Mouse (Mus musculus) neural tube, embryonic 14.5 days (tissue): Measurements from ENCODE around the gene Gm17545. TPM values are rescaled to one million over a fixed set of nuclear protein-coding genes. Genes with fewer than 3 reads are reported as not detected.

ENCODE experiments used
- ATAC-seq: fragments of 200-750 bp; cut with Nextera tagmentation; 2 replicates; pipeline ENCODE4 v1.8.0; 2017; ENCODE audit warnings: low read depth, mild to moderate bottlenecking, moderate TSS enrichment, moderate library complexity
- H3K27ac ChIP-seq: fragments of 300-500 bp; sonication (generic); 2 replicates; pipeline ENCODE4 v1.5.1; 2014; ENCODE audit warnings: low read depth, mild to moderate bottlenecking, control low read depth, low read length, moderate library complexity, mixed read lengths
- H3K27me3 ChIP-seq: fragments of 300-500 bp; sonication (generic); 2 replicates; pipeline ENCODE4 v1.6.1; 2014; ENCODE audit warnings: low read length; ENCODE audit not compliant: control insufficient read depth, insufficient read depth
- H3K36me3 ChIP-seq: fragments of 300-500 bp; sonication (generic); 2 replicates; pipeline ENCODE4 v1.6.1; 2014; ENCODE audit warnings: low read length, mixed read lengths; ENCODE audit not compliant: control insufficient read depth, insufficient read depth
- H3K4me1 ChIP-seq: fragments of 300-500 bp; sonication (generic); 2 replicates; pipeline ENCODE4 v1.6.1; 2014; ENCODE audit warnings: low read length; ENCODE audit not compliant: control insufficient read depth, insufficient read depth
- H3K4me2 ChIP-seq: fragments of 300-500 bp; sonication (generic); 2 replicates; pipeline ENCODE4 v1.6.1; 2014; ENCODE audit warnings: mild to moderate bottlenecking, low read depth, low read length, control low read depth
- H3K4me3 ChIP-seq: fragments of 300-500 bp; sonication (generic); 2 replicates; pipeline ENCODE4 v1.5.1; 2014; ENCODE audit warnings: low read depth, low read length, control low read depth, mixed read lengths
- H3K9ac ChIP-seq: fragments of 300-500 bp; sonication (generic); replicated peaks from 2 replicates; pipeline ENCODE4 v1.6.1; 2014; ENCODE audit warnings: low read depth, mild to moderate bottlenecking, control low read depth, low read length, mixed read lengths
- H3K9me3 ChIP-seq: fragments of 300-500 bp; sonication (generic); 2 replicates; pipeline ENCODE4 v1.6.1; 2016; ENCODE audit warnings: low read length; ENCODE audit not compliant: control insufficient read depth
- WGBS: fragments of 180-500 bp; shearing (Covaris S2); extraction: QIAGEN DNeasy Blood & Tissue Kit; methylation state at CpG from one replicate; pipeline ENCODE4 v1.1.7; 2014; 5-methylcytosine and 5-hydroxymethylcytosine counted together
- polyA plus RNA-seq: library from polyadenylated mRNA; unstranded; fragments of >200 nt; fragmentation: Nextera tagmentation; extraction: Ambion mirVana; gene quantifications from 2 replicates; pipeline ENCODE4 v1.2.1, GENCODE M21; 2014

Gene Gm17545
- polyA plus RNA-seq, 1 experiment from 2014 or later, result not detected

DNA sequence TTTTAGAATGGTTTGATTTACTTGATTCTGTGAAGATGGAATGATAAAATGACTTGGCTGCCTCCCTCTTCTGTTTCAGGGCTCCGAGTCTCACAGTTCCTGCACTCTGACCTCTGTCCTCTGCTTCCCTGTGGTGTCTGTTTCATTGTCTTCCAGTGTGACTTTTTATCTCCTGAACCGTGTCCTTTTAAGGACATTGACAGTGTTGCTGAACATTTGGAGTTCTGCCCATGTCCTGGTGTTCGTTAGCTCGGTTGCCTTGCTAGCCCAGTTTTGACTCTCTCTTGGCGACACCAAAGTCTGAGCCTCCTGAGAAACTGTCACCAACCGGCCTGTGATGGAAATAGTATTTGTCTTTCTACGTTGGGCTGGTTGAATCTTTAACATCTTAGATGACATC lies 33.6 kb upstream of the Gm17545 start:
- WGBS, result 32% methylated on average over 7 of the region's 7 CpGs
- H3K27me3 ChIP-seq, result no peaks in the 10 kb centered on the region
- no peak overlapping the region for H3K27ac ChIP-seq
- H3K9me3 ChIP-seq, result no peaks in the 10 kb centered on the region
- no peak for ATAC-seq
- H3K4me3 ChIP-seq, result no peak overlapping the region
- no peaks in the 10 kb centered on the region for H3K36me3 ChIP-seq
- H3K4me2 ChIP-seq, result no peak overlapping the region
- no peaks in the 10 kb centered on the region for H3K4me1 ChIP-seq
- no peak overlapping the region for H3K9ac ChIP-seq

DNA sequence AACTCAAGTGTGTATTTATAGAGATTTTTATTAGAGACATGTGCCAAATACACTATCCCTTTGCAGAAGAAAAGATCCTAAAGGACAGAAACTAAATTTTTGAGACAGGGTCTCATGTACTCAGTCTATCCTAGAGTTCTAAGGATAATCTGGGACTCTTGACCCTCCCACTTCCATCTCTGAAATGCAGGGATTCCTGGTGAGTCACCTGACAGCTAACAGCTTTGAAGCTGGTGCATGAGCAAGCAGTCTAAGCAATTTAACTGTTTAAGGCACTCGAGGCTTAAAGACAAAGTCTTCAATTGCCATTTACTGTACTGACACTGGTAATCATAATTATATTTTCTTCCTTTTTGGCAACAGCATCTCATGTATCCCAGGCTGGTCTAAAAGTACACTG lies 31.5 kb upstream of the Gm17545 start:
- Histone ChIP-seq H3K4me1 (no peaks in the 10 kb centered on the region), H3K36me3 (no peaks in the 10 kb centered on the region), H3K4me2 (no peak overlapping the region), H3K27ac (no peak overlapping the region), H3K9me3 (no peaks in the 10 kb centered on the region), H3K4me3 (no peak overlapping the region), H3K27me3 (no peaks in the 10 kb centered on the region), H3K9ac (no peak overlapping the region)
- 71% methylated on average over 1 of the region's 1 CpGs for WGBS
- ATAC-seq, result no peak

DNA sequence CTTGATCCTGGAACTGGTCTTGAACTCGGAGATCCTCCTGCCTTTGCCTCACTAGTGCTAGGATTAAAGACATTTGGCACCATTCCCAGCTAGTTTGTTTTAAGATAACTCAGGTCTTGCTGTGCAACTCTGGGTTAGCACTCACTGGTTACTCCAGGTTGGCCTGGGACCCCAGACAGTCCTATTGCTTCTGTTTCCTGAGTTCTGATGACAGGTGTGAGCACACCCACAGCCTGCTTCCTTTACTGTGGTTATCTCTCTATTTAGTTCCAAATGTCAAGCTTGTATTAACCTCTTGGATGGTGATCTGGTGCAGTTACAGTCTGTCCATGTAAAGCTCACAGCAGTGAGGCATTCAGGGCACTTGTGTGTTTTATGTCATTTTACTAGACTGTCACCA lies 30.6 kb upstream of the Gm17545 start:
- ATAC-seq, result no peak
- no peaks in the 10 kb centered on the region for H3K4me1 ChIP-seq
- no peak overlapping the region for H3K4me3 ChIP-seq
- no peaks in the 10 kb centered on the region for H3K27me3 ChIP-seq
- H3K9me3 ChIP-seq, result no peaks in the 10 kb centered on the region
- no peak overlapping the region for H3K4me2 ChIP-seq
- 83% methylated on average over 1 of the region's 1 CpGs for WGBS
- no peak overlapping the region for H3K27ac ChIP-seq
- no peak overlapping the region for H3K9ac ChIP-seq
- H3K36me3 ChIP-seq, result no peaks in the 10 kb centered on the region

DNA sequence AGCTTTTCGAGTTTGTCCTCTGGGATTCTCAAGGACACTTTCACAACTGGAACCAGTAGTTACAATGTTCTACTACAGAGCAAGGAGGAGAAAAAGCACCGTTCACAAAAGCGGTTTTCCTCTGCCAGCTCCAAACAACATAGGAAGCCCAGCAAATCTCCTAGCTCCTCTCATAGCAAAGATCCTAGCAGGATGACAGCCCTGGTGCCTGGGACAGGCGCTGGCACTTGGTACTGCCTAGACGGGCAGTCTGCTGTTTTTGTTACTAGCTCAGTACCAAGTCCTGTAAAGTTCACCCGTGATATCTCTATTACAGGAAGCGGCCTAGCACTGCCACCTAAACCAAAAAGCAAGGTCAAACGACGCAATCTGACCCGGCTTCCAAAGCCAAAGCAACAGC lies 29.9 kb upstream of the Gm17545 start:
- H3K36me3 ChIP-seq, result no peaks in the 10 kb centered on the region
- no peak overlapping the region for H3K4me2 ChIP-seq
- ATAC-seq, result no peak
- H3K9me3 ChIP-seq, result no peaks in the 10 kb centered on the region
- no peak overlapping the region for H3K27ac ChIP-seq
- H3K4me3 ChIP-seq, result no peak overlapping the region
- 81% methylated on average over 10 of the region's 10 CpGs for WGBS
- no peaks in the 10 kb centered on the region for H3K27me3 ChIP-seq
- no peak overlapping the region for H3K9ac ChIP-seq
- no peaks in the 10 kb centered on the region for H3K4me1 ChIP-seq

GRCm38 (mm10) chr9:22424719-22425118 lies 29.4 kb upstream of the Gm17545 start:
- H3K4me3 ChIP-seq, result no peak overlapping the region
- H3K9ac ChIP-seq, result no peak overlapping the region
- 94% methylated on average over 4 of the region's 4 CpGs for WGBS
- H3K9me3 ChIP-seq, result no peaks in the 10 kb centered on the region
- no peak for ATAC-seq
- no peaks in the 10 kb centered on the region for H3K4me1 ChIP-seq
- no peaks in the 10 kb centered on the region for H3K27me3 ChIP-seq
- H3K36me3 ChIP-seq, result no peaks in the 10 kb centered on the region
- H3K4me2 ChIP-seq, result no peak overlapping the region
- no peak overlapping the region for H3K27ac ChIP-seq

- no peak overlapping the region for H3K4me2 ChIP-seq
- no peaks in the 10 kb centered on the region for H3K27me3 ChIP-seq
- ATAC-seq, result no peak
- no peaks in the 10 kb centered on the region for H3K36me3 ChIP-seq
- H3K27ac ChIP-seq, result no peak overlapping the region
- H3K9ac ChIP-seq, result no peak overlapping the region
- H3K9me3 ChIP-seq, result no peaks in the 10 kb centered on the region
- no peaks in the 10 kb centered on the region for H3K4me1 ChIP-seq
- 42% methylated on average over 3 of the region's 4 CpGs for WGBS
- H3K4me3 ChIP-seq, result no peak overlapping the region
Measured at GRCm38 (mm10) chr9:22428028-22428665, 25.9 kb upstream of the Gm17545 start.

DNA sequence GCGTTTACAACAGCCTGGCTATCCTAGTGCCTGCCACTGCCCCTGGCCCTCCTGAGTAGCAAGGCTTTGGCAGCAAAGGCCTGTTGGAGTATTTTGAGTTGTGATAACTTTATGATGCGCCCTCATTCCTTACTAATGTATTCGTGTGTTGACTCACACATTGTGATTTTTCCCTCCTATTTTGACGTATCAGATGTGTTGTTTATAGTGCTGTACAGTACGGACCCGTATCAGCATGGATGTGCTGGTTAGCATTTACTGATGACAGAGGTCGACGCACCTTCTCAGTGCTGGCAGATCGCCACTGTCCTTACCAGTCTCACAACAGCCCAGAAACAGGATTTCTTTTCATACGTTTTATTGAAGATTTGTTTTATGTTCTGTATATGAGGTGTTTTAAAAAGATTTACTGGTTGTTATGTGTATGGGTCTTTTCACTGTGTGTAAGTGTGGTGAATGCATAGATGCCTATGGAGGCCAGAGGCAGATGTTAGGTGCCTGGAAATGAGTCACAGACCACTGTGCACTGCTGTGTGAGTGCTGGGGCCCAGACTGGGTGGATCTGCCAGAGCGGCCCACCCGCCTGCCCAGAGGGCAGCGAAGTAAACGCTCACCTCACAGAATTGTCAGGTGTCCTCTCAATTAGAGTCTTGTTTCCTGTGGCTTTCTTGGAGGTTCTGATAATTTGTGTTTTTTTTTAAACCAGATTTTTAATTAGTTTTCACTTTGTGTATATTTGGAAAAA lies 25.3 kb upstream of the Gm17545 start:
- no peaks in the 10 kb centered on the region for H3K4me1 ChIP-seq
- H3K4me3 ChIP-seq, result no peak overlapping the region
- WGBS, result 81% methylated on average over 14 of the region's 14 CpGs
- no peaks in the 10 kb centered on the region for H3K36me3 ChIP-seq
- H3K27ac ChIP-seq, result no peak overlapping the region
- H3K9me3 ChIP-seq, result no peaks in the 10 kb centered on the region
- no peak overlapping the region for H3K4me2 ChIP-seq
- H3K9ac ChIP-seq, result no peak overlapping the region
- ATAC-seq, result no peak
- no peaks in the 10 kb centered on the region for H3K27me3 ChIP-seq

GRCm38 (mm10) chr9:22429533-22430241 lies 24.4 kb upstream of the Gm17545 start:
- H3K4me2 ChIP-seq, result no peak overlapping the region
- no peaks in the 10 kb centered on the region for H3K9me3 ChIP-seq
- WGBS, result 75% methylated on average over 15 of the region's 15 CpGs
- no peak overlapping the region for H3K27ac ChIP-seq
- H3K4me1 ChIP-seq, result no peaks in the 10 kb centered on the region
- no peaks in the 10 kb centered on the region for H3K27me3 ChIP-seq
- H3K9ac ChIP-seq, result no peak overlapping the region
- H3K4me3 ChIP-seq, result no peak overlapping the region
- ATAC-seq, result no peak
- no peaks in the 10 kb centered on the region for H3K36me3 ChIP-seq

- Histone ChIP-seq H3K36me3 (no peaks in the 10 kb centered on the region), H3K27ac (no peak overlapping the region), H3K9me3 (no peaks in the 10 kb centered on the region), H3K4me3 (no peak overlapping the region), H3K9ac (no peak overlapping the region), H3K4me1 (no peaks in the 10 kb centered on the region), H3K27me3 (no peaks in the 10 kb centered on the region), H3K4me2 (no peak overlapping the region)
- WGBS, result 40% methylated on average over 5 of the region's 5 CpGs
- ATAC-seq, result no peak
Measured at GRCm38 (mm10) chr9:22430315-22430840, 23.7 kb upstream of the Gm17545 start.
